Mouse (Mus musculus) thymus, postnatal 25 days (tissue): ENCODE data around the gene Tlr12.
"Not testable (repeated sequence)": the region's sequence is repeated elsewhere in the genome, so short reads cannot be mapped to it uniquely, and the experiment has no call there.

ENCODE experiments used
- DNase-seq: peaks from one replicate; pipeline ENCODE4 v3.0.0; 2022

Gene Tlr12

GRCm38 (mm10) chr4:128618963-128619362, 544 bp upstream of the Tlr12 start:
- DNase-seq = no peak

GRCm38 (mm10) chr4:128617363-128618120, 877 bp downstream of the Tlr12 start:
- DNase-seq = peak; percentile 55

GRCm38 (mm10) chr4:128615761-128616160, 2.7 kb downstream of the Tlr12 start:
- peak; percentile 50 for DNase-seq

- DNase-seq = peak; percentile 53
Observed at GRCm38 (mm10) chr4:128613326-128613725, 5.1 kb downstream of the Tlr12 start.

- DNase-seq = not testable (repeated sequence)
Observed at GRCm38 (mm10) chr4:128611726-128612125, 6.7 kb downstream of the Tlr12 start.

- DNase-seq = no peak
Observed at GRCm38 (mm10) chr4:128610706-128611105, 7.7 kb downstream of the Tlr12 start.

GRCm38 (mm10) chr4:128609925-128610402, 8.5 kb downstream of the Tlr12 start, which contains the start of gene Zscan20:
Gene Zscan20 (minus strand): TSS chr4:128610098.
- DNase-seq = peak; percentile 94

- no peak for DNase-seq
Observed at GRCm38 (mm10) chr4:128609276-128609924, 9.0 kb downstream of the Tlr12 start.

- no peak for DNase-seq
Observed at GRCm38 (mm10) chr4:128607661-128608060, 10.8 kb downstream of the Tlr12 start.

- DNase-seq = no peak
Observed at GRCm38 (mm10) chr4:128606586-128606985, 11.8 kb downstream of the Tlr12 start.

- no peak for DNase-seq
Observed at GRCm38 (mm10) chr4:128597801-128598560, 20.4 kb downstream of the Tlr12 start.

- DNase-seq = peak; percentile 55
Observed at GRCm38 (mm10) chr4:128594062-128594461, 24.4 kb downstream of the Tlr12 start.

- no peak for DNase-seq
Observed at GRCm38 (mm10) chr4:128593286-128593685, 25.1 kb downstream of the Tlr12 start.

- peak; percentile 59 for DNase-seq
Observed at GRCm38 (mm10) chr4:128579182-128579581, 39.2 kb downstream of the Tlr12 start.

GRCm38 (mm10) chr4:128575811-128576210, 42.6 kb downstream of the Tlr12 start:
- no peak for DNase-seq
